Mouse (Mus musculus): ENCODE results near the gene Egln3. TPM values are rescaled to one million over a fixed set of nuclear protein-coding genes. Genes with fewer than 3 reads are reported as not detected.

Gene Egln3
- 25.3 and 28.1 TPM in 2 replicates for polyA plus RNA-seq (2012; rRNA removed)

DNA sequence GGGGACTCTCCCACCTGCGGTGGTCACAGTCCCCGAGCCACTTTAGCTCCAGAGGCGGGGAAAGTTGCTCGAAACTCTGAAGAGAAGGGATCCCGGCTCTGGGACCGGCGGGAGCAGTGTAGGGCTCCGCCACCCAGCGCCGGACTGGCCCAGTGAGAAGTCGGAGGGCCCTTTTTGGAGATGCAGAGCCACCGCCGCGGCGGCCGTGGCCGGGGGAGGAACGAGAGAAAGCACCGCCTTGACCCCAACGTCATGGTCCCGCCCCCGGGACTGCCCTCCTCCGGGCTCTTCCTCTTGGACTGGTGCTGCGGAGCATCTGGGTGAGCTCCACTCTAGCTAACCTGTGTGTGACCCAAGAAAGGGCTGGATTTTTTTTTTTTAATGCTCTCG is at the start of gene Egln3:
Gene Egln3, minus strand, starts transcription at position 205 of the 390 bp plus-strand sequence.

Measured in liver, embryonic 18 days (tissue).